30 mouse cellular contexts compared by ENCODE assay signal in the genomic region with DNA sequence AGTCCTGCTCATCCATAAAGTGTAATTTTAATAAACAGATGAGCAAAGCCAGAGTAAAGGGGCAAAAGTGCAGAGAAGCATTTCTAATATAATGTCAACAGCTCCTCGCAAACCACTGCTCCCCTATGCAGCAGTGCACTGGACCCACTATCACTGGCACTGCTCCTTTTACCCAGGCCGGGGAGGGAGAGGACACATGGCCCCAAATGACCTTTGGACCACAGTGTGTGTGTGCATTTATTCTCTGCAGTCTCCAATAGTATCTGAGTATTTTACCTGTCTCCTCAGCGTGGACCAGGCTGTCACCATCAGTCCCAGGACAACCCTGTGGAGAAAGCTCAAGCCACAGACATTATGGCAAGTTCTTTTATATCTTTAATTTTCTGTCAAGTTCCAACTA. TPM values are rescaled to one million over a fixed set of nuclear protein-coding genes. Genes with fewer than 3 reads are reported as not detected.
"Had no signal": no experiment of that assay in that cellular context is flagged by ENCODE, and none has a peak within 500 bp of the region (broad histone marks: within the 10 kb centered on the region; RNA-seq: fewer than 3 reads in every experiment).

No protein-coding gene starts in this region.

RNA-seq across cellular contexts. Expression of gene Vmn1r223, which starts 21.7 kb away (rescaled TPM):
- total RNA-seq: forebrain, postnatal 0 days; gastrocnemius, adult 18-20 months; gastrocnemius, adult 8-10 months; gastrocnemius, postnatal 14 days; gastrocnemius, postnatal 36 days; heart, adult 2 months; heart, postnatal 14 days; heart, postnatal 36 days; hematopoietic stem cell, adult 5-6 weeks; layer of hippocampus, adult 2 months; layer of hippocampus, postnatal 10 days; layer of hippocampus, postnatal 25 days; left cerebral cortex, adult 2 months; left cerebral cortex, postnatal 14 days; left cerebral cortex, postnatal 36 days had no signal
- polyA plus RNA-seq: forebrain, postnatal 0 days; gonadal fat pad, adult 2 months; heart, adult 2 months; heart, embryonic 11.5 days; heart, embryonic 13.5 days; heart, embryonic 15.5 days; heart, postnatal 0 days; hindbrain, embryonic 11.5 days; hindbrain, embryonic 13.5 days; hindbrain, embryonic 15.5 days; inflammation-experienced regulatory T-cells, adult 6 months; kidney, adult 2 months; kidney, embryonic 16.5 days; limb, embryonic 10.5 days; limb, embryonic 12.5 days; limb, embryonic 14.5 days; liver, embryonic 11.5 days had no signal

RNA-seq across cellular contexts. Expression of gene Vmn1r222, which starts 32.9 kb away (rescaled TPM):
- total RNA-seq: forebrain, postnatal 0 days; gastrocnemius, adult 18-20 months; gastrocnemius, adult 8-10 months; gastrocnemius, postnatal 14 days; gastrocnemius, postnatal 36 days; heart, adult 2 months; heart, postnatal 14 days; heart, postnatal 36 days; hematopoietic stem cell, adult 5-6 weeks; layer of hippocampus, adult 2 months; layer of hippocampus, postnatal 10 days; layer of hippocampus, postnatal 25 days; left cerebral cortex, adult 2 months; left cerebral cortex, postnatal 14 days; left cerebral cortex, postnatal 36 days had no signal
- polyA plus RNA-seq: forebrain, postnatal 0 days; gonadal fat pad, adult 2 months; heart, adult 2 months; heart, embryonic 11.5 days; heart, embryonic 13.5 days; heart, embryonic 15.5 days; heart, postnatal 0 days; hindbrain, embryonic 11.5 days; hindbrain, embryonic 13.5 days; hindbrain, embryonic 15.5 days; inflammation-experienced regulatory T-cells, adult 6 months; kidney, adult 2 months; kidney, embryonic 16.5 days; limb, embryonic 10.5 days; limb, embryonic 12.5 days; limb, embryonic 14.5 days; liver, embryonic 11.5 days had no signal

RNA-seq across cellular contexts. Expression of gene Vmn1r221, which starts 54.7 kb away (rescaled TPM):
- total RNA-seq: forebrain, postnatal 0 days; gastrocnemius, adult 18-20 months; gastrocnemius, adult 8-10 months; gastrocnemius, postnatal 14 days; gastrocnemius, postnatal 36 days; heart, adult 2 months; heart, postnatal 14 days; heart, postnatal 36 days; hematopoietic stem cell, adult 5-6 weeks; layer of hippocampus, adult 2 months; layer of hippocampus, postnatal 10 days; layer of hippocampus, postnatal 25 days; left cerebral cortex, adult 2 months; left cerebral cortex, postnatal 14 days; left cerebral cortex, postnatal 36 days had no signal
- polyA plus RNA-seq: forebrain, postnatal 0 days; gonadal fat pad, adult 2 months; heart, adult 2 months; heart, embryonic 11.5 days; heart, embryonic 13.5 days; heart, embryonic 15.5 days; heart, postnatal 0 days; hindbrain, embryonic 11.5 days; hindbrain, embryonic 13.5 days; hindbrain, embryonic 15.5 days; inflammation-experienced regulatory T-cells, adult 6 months; kidney, adult 2 months; kidney, embryonic 16.5 days; limb, embryonic 10.5 days; limb, embryonic 12.5 days; limb, embryonic 14.5 days; liver, embryonic 11.5 days had no signal
